In genomic region chr2:167685865-167686264, GRCm38 (mm10) we compare ENCODE assay signal across 12 mouse cellular contexts. TPM values are rescaled to one million over a fixed set of nuclear protein-coding genes. Genes with fewer than 3 reads are reported as not detected.
A peak's percentile ranks its signal among the peaks of the same experiment; 100 is the strongest.
DNase-seq lines count a peak whose midpoint lies in the region; TF ChIP-seq lines count a peak whose summit lies in the region.
"Had no signal": no experiment of that assay in that cellular context is flagged by ENCODE, and none has a peak within 500 bp of the region (broad histone marks: within the 10 kb centered on the region; RNA-seq: fewer than 3 reads in every experiment).

No protein-coding gene starts in this region.

- peak; percentile 65 for DNase-seq in adrenal gland, adult 2 months
- no peak for DNase-seq in adrenal gland, postnatal 4 days (ENCODE audit: low spot score in 2 of 2)
- DNase-seq in gastrocnemius, adult 2 months, result no peak
- DNase-seq in gastrocnemius, postnatal 25 days, result no peak
- DNase-seq in thymus, postnatal 4 days, result no peak
- DNase-seq in embryo, embryonic 10 days (ENCODE audit: low spot score), result no peak

- H3K27ac ChIP-seq in gastrocnemius, adult 2 months, result peak overlapping the region; percentile 98
- H3K27ac ChIP-seq in brown adipose tissue, adult 24 weeks (replicated peaks; ENCODE audit: low read depth, low read length), result peak overlapping the region; percentile 77; the same call in 1 of the 2 replicates
- H3K27ac ChIP-seq: embryonic facial prominence, embryonic 12.5 days; forebrain, embryonic 13.5 days; heart, embryonic 10.5 days; hindbrain, embryonic 12.5 days had no signal

- intact Hi-C loops in gastrocnemius, adult 2 months (cut with DNase I), result loop anchor here (1.0 to 10.0 kb wide), 2 partner anchors 209 to 329 kb away; partner anchors contain the start of gene Ripor3

- H3K4me3 ChIP-seq in gastrocnemius, adult 2 months, result no peak overlapping the region
- H3K4me3 ChIP-seq in brown adipose tissue, adult 24 weeks (ENCODE audit: insufficient read depth, low read depth, low read length), result no peak overlapping the region
- H3K4me3 ChIP-seq: embryonic facial prominence, embryonic 12.5 days; forebrain, embryonic 13.5 days; heart, embryonic 10.5 days; hindbrain, embryonic 12.5 days had no signal

- TF ChIP-seq CTCF in gastrocnemius, adult 2 months (IDR thresholded peaks at IDR 0.05), result no peak

- peaks cover 8% of the 10 kb centered on the region; the same call in 1 of the 2 replicates for H3K4me1 ChIP-seq in brown adipose tissue, adult 24 weeks (ENCODE audit: control insufficient read depth, insufficient read depth, insufficient read length, low read length)

RNA-seq across cellular contexts. Expression of gene Cebpb, which starts 2.9 kb away (rescaled TPM):
- 100 to 1,000 TPM; 366 to 466 TPM for total RNA-seq in adrenal gland, adult 2 months (2021)
- polyA plus RNA-seq in adrenal gland, adult 2 months (2012; rRNA removed), result 3,420 and 4,353 TPM in 2 replicates
- total RNA-seq in adrenal gland, postnatal 4 days (2021), result 100 to 1,000 TPM; 229 to 255 TPM
- 100 to 1,000 TPM; 106 to 181 TPM for total RNA-seq in gastrocnemius, adult 2 months (2021)
- 10 to 100 TPM; 93.5 to 95.6 TPM for total RNA-seq in gastrocnemius, postnatal 25 days (2021)
- 226 and 227 TPM in 2 replicates for polyA plus RNA-seq in brown adipose tissue, adult 24 weeks (2012; ENCODE audit: insufficient read depth, insufficient read length, missing spikeins)

RNA-seq across cellular contexts. Expression of gene Tmem189, which starts 3.8 kb away (rescaled TPM):
- 10 to 100 TPM; 29.9 to 30.1 TPM for total RNA-seq in adrenal gland, adult 2 months (2021)
- 72.0 and 77.3 TPM in 2 replicates for polyA plus RNA-seq in adrenal gland, adult 2 months (2012; rRNA removed)
- total RNA-seq in adrenal gland, postnatal 4 days (2021), result 10 to 100 TPM; 32.9 to 35.4 TPM
- 10 to 100 TPM; 13.0 to 14.9 TPM for total RNA-seq in gastrocnemius, adult 2 months (2021)
- 10 to 100 TPM; 13.4 to 18.9 TPM for total RNA-seq in gastrocnemius, postnatal 25 days (2021)
- 12.7 and 19.3 TPM in 2 replicates for polyA plus RNA-seq in brown adipose tissue, adult 24 weeks (2012; ENCODE audit: insufficient read depth, insufficient read length, missing spikeins)

RNA-seq across cellular contexts. Expression of gene Gm20431, which starts 24.6 kb away (rescaled TPM):
- 10 to 100 TPM; 20.0 to 21.0 TPM for total RNA-seq in adrenal gland, adult 2 months (2021)
- 31.2 and 38.6 TPM in 2 replicates for polyA plus RNA-seq in adrenal gland, adult 2 months (2012; rRNA removed)
- 10 to 100 TPM; 18.2 to 23.0 TPM for total RNA-seq in adrenal gland, postnatal 4 days (2021)
- 10 to 100 TPM in 1 of 2 experiments, 1 to 10 TPM in 1; 3.7 to 11.5 TPM for total RNA-seq in gastrocnemius, adult 2 months (2021)
- total RNA-seq in gastrocnemius, postnatal 25 days (2021), result 10 to 100 TPM in 1 of 2 experiments, 1 to 10 TPM in 1; 7.7 to 11.6 TPM
- 1.3 TPM in 1 of 2 replicates, not detected in the other for polyA plus RNA-seq in brown adipose tissue, adult 24 weeks (2012; ENCODE audit: insufficient read depth, insufficient read length, missing spikeins)
- polyA plus RNA-seq: inflammation-experienced regulatory T-cells, adult 6 months had no signal

RNA-seq across cellular contexts. Expression of gene Ube2v1, which starts 54.0 kb away (rescaled TPM):
- total RNA-seq in adrenal gland, adult 2 months (2021), result 100 to 1,000 TPM; 191 to 208 TPM
- 94.4 and 133 TPM in 2 replicates for polyA plus RNA-seq in adrenal gland, adult 2 months (2012; rRNA removed)
- total RNA-seq in adrenal gland, postnatal 4 days (2021), result 100 to 1,000 TPM; 194 to 200 TPM
- 100 to 1,000 TPM; 170 to 181 TPM for total RNA-seq in gastrocnemius, adult 2 months (2021)
- total RNA-seq in gastrocnemius, postnatal 25 days (2021), result 100 to 1,000 TPM; 157 to 160 TPM
- 113 and 141 TPM in 2 replicates for polyA plus RNA-seq in brown adipose tissue, adult 24 weeks (2012; ENCODE audit: insufficient read depth, insufficient read length, missing spikeins)
